Mouse (Mus musculus) olfactory bulb, adult 2 months (tissue): ENCODE results near the gene 4933411K16Rik. TPM values are rescaled to one million over a fixed set of nuclear protein-coding genes. Genes with fewer than 3 reads are reported as not detected.
A peak's percentile ranks its signal among the peaks of the same experiment; 100 is the strongest.

ENCODE experiments used
- H3K27ac ChIP-seq: fragments of 200-500 bp; 2 replicates; pipeline ENCODE4 v1.5.1; 2012; ENCODE audit warnings: low read depth, low read length; ENCODE audit not compliant: insufficient read depth
- H3K4me1 ChIP-seq: fragments of 200-500 bp; 2 replicates; pipeline ENCODE4 v1.6.1; 2012; ENCODE audit warnings: low read length; ENCODE audit not compliant: control insufficient read depth, insufficient read depth
- H3K4me3 ChIP-seq: fragments of 200-500 bp; 2 replicates; pipeline ENCODE4 v1.5.1; 2012; ENCODE audit warnings: mild to moderate bottlenecking, low read depth, low read length, moderate library complexity; ENCODE audit not compliant: insufficient read depth
- CTCF ChIP-seq: fragments of 200-500 bp; IDR thresholded peaks from 2 replicates; pipeline ENCODE4 v1.5.1; 2012; ENCODE audit warnings: low read depth, mild to moderate bottlenecking, low read length, moderate library complexity; ENCODE audit not compliant: insufficient read depth
- POLR2A ChIP-seq: fragments of 200-500 bp; IDR thresholded peaks from 2 replicates; pipeline ENCODE4 v1.6.1; 2012; ENCODE audit warnings: mild to moderate bottlenecking, low read depth, low read length, moderate library complexity; ENCODE audit not compliant: insufficient read depth
- WGBS: fragments of 180-500 bp; shearing (Covaris S2); methylation state at CpG from one replicate; pipeline ENCODE4 v1.1.7; 2018; 5-methylcytosine and 5-hydroxymethylcytosine counted together
- polyA plus RNA-seq: library from polyadenylated mRNA; stranded (reverse); fragments of >200 nt; gene quantifications from 2 replicates; pipeline ENCODE4 v1.2.4, GENCODE M21; 2012; ENCODE audit warnings: low replicate concordance; ENCODE audit not compliant: missing spikeins, insufficient read depth, insufficient read length

4933411K16Rik gene
- polyA plus RNA-seq, 1 experiment, result not detected

- no peak overlapping the region for H3K4me3 ChIP-seq
- 66% methylated on average over 4 of the region's 4 CpGs for WGBS
- H3K4me1 ChIP-seq, result peaks cover 40% of the 10 kb centered on the region
- peak overlapping the region; percentile 70 for H3K27ac ChIP-seq
- no peak for TF ChIP-seq CTCF
- TF ChIP-seq POLR2A, result no peak
Observed at GRCm38 (mm10) chr19:42016251-42016650, 35.8 kb upstream of the 4933411K16Rik start.

- no peak for TF ChIP-seq CTCF
- TF ChIP-seq POLR2A, result no peak
- Histone ChIP-seq H3K4me1 (peaks cover 37% of the 10 kb centered on the region), H3K27ac (peak overlapping the region; percentile 96), H3K4me3 (no peak overlapping the region; the same call in 1 of the 2 replicates)
- 9% methylated on average over 5 of the region's 5 CpGs for WGBS
Observed at GRCm38 (mm10) chr19:42016840-42017239, 35.2 kb upstream of the 4933411K16Rik start.

- no peak for TF ChIP-seq POLR2A
- TF ChIP-seq CTCF, result no peak
- H3K4me1 ChIP-seq, result peaks cover 35% of the 10 kb centered on the region
- H3K4me3 ChIP-seq, result no peak overlapping the region
- H3K27ac ChIP-seq, result peak overlapping the region; percentile 96
- WGBS, result 33% methylated on average over 8 of the region's 8 CpGs
Observed at GRCm38 (mm10) chr19:42017399-42018247, 34.4 kb upstream of the 4933411K16Rik start.

DNA sequence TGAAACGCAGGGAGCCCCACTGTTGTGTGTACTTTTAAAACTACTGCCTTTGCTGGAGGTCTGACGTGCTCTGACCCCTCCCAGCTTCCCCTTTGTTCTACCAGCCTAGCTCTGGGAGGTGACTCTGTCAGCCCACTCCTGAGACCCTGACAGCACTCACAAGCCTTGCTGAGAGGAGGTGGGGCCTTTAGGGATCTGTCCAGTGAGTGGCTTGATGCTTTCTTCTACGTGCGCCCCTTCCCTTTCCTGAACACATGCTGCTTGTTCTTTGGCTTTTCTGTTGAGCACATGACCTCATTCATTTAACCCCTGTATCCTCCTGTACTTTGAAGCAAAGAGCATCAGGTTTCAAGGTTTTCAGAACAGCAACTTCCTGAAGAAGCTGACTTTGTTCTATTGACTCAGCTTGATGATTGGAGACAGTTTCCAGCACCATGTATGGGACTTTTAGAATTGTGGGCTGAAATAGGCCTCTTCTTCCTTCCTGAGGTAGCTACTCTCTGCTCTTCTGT is 33.0 kb upstream of the 4933411K16Rik start:
- H3K27ac ChIP-seq, result peak overlapping the region; percentile 86
- TF ChIP-seq POLR2A, result no peak

GRCm38 (mm10) chr19:42021681-42022541 is 30.1 kb upstream of the 4933411K16Rik start:
- Histone ChIP-seq H3K4me1 (peaks cover 26% of the 10 kb centered on the region), H3K4me3 (no peak overlapping the region), H3K27ac (no peak overlapping the region)
- TF ChIP-seq POLR2A (no peak), CTCF (no peak)
- 77% methylated on average over 10 of the region's 10 CpGs for WGBS

More for the DNA sequence above, 33.0 kb upstream of the 4933411K16Rik start:
- Histone ChIP-seq H3K4me3 (no peak overlapping the region), H3K4me1 (peaks cover 41% of the 10 kb centered on the region)
- WGBS, result 57% methylated on average over 4 of the region's 4 CpGs

DNA sequence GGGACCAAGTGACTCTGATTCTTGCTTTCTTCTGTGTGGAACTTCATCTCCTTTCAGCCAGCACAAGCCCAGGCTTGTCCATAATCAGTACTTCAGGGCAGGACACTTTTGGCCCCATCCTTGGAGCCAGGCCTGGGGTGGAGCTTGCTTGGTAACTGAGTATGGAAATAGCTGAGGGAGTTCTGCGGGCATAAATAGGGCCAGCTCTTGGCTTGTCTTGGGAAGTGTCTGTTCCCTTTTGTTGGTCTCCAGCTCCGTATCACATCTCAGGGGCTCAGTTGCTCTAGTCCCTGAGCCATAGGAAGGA is 29.6 kb upstream of the 4933411K16Rik start:
- 80% methylated on average over 2 of the region's 2 CpGs for WGBS
- H3K4me3 ChIP-seq, result no peak overlapping the region
- TF ChIP-seq POLR2A (no peak), CTCF (no peak)
- H3K27ac ChIP-seq, result no peak overlapping the region
- peaks cover 20% of the 10 kb centered on the region for H3K4me1 ChIP-seq

DNA sequence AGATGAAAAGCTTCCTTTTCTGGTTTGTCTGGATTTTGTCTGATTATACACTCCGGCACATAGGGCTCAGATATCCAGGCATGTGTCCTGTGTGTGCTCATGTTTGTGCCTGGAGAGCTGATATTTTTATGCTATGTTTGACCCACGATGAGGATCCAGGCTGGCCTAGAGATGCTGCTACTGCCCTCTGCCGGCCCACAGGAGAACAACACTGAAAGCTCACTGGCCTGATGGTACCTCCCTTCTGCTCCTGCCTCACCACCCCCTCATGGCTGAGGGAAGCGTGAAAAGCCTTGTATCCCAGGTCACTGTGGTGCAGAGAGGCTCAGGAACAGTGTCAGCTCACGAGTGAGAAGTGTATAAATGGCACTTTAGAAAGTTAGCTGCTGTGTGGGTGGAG is 25.9 kb upstream of the 4933411K16Rik start:
- H3K4me1 ChIP-seq, result peaks cover 6% of the 10 kb centered on the region; the same call in 1 of the 2 replicates
- 5% methylated on average over 5 of the region's 5 CpGs for WGBS
- H3K4me3 ChIP-seq, result no peak overlapping the region
- H3K27ac ChIP-seq, result no peak overlapping the region
- TF ChIP-seq POLR2A, result no peak
- peak; percentile 86 for TF ChIP-seq CTCF

DNA sequence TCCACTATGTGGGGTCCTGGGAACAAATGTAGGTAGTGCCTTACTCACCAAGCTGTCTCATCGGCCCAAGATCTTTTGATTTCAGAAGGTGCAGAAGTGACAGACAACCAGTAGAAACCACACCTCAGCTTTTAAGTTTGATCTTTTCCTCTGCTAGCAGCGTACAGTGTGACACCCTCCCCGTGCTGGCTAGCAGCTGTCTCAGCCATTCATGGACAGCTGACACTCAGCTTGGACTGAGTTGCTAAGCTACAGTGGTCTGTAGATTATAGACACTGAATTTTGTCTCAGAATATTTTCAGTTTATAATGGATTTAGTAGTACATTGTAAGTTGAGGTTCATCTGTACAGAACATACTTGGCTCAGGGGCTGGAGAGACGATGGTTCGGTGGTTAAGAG is 20.9 kb upstream of the 4933411K16Rik start:
- WGBS, result 83% methylated on average over 5 of the region's 5 CpGs

DNA sequence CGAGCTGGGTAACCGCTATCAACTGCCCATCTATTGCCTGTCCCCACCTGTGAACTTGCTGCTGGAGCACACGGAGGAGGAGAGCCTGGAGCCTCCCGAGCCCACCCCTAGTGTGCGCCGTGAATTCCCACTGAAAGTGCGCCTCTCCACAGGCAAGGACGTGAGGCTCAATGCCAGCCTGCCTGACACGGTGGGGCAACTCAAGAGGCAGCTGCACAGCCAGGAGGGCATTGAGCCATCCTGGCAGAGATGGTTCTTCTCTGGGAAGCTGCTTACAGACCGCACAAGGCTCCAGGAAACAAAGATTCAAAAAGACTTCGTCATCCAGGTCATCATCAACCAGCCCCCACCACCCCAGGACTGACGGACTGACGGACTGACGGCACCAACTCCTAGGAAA is 18.4 kb upstream of the 4933411K16Rik start:
- no peak for TF ChIP-seq POLR2A
- TF ChIP-seq CTCF, result no peak

More for the DNA sequence above, 20.9 kb upstream of the 4933411K16Rik start:
- H3K27ac ChIP-seq, result no peak overlapping the region
- no peak overlapping the region for H3K4me3 ChIP-seq
- TF ChIP-seq CTCF, result no peak
- no peak for TF ChIP-seq POLR2A
- H3K4me1 ChIP-seq, result peaks cover 24% of the 10 kb centered on the region

More for the DNA sequence above, 18.4 kb upstream of the 4933411K16Rik start:
- Histone ChIP-seq H3K27ac (no peak overlapping the region), H3K4me3 (no peak overlapping the region), H3K4me1 (peaks cover 24% of the 10 kb centered on the region)
- WGBS, result 69% methylated on average over 14 of the region's 14 CpGs
